Mouse (Mus musculus): ENCODE results near the gene 5330417C22Rik.
"Not testable (repeated sequence)": the region's sequence is repeated elsewhere in the genome, so short reads cannot be mapped to it uniquely, and the experiment has no call there.

5330417C22Rik gene

DNA sequence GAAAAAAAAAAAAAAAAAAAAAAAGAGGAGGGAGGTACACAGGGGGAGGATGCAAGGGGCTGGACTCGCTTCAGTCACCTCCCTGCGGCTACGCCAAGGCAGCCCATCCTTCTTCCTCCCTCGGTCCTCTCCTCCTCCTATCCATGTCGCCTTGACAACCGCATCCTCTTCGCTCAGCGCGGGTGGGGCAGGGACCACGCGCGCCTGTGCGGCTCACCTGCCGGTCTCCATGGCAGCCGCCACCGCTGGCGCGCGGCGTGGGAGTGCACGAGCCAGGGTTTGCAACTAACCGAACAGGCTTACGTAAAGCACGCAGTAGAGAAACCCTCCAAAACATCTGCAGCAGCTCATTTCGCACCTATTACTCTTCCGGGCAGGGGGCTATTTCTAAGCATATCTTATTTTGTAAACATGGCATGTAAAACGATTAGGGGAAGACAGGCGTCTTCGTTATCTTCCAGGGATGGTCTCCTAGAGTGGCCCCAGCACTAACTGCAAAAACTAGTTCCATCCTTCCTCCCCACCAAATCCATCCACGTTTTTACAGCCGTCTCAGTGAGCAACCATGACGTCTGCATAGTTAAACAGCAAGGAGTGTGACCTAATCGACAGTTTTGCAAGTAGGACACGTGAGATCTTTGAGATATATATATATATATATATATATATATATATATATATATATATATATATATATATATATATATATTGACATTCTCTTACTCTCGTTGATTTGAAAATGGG, at the start of gene 5330417C22Rik:
Gene 5330417C22Rik (minus strand): TSS at position 20 of the 744 bp plus-strand sequence.
- DNase-seq (ENCODE audit: extremely low read depth, low read depth) = no peak

DNA sequence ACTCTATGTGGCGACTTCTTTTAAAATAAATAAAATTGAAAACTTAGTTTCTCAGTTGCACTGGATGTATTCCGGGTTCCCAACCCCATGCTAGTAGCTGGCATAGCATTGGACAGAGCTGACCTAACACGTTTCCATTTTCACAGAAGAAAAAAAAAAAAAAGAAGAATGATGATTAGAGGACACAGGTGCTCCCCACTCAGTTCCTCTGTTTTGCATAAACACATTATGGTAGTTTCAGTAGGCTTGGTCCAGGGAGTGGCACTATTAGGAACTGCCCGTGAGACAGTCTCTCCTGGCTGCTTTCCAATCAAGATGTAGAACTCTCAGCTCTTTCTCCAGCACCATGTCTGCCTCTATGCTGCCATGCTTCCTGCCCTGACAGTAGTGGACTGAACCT, 48.2 kb upstream of the 5330417C22Rik start:
- DNase-seq (ENCODE audit: extremely low read depth, low read depth) = no peak

DNA sequence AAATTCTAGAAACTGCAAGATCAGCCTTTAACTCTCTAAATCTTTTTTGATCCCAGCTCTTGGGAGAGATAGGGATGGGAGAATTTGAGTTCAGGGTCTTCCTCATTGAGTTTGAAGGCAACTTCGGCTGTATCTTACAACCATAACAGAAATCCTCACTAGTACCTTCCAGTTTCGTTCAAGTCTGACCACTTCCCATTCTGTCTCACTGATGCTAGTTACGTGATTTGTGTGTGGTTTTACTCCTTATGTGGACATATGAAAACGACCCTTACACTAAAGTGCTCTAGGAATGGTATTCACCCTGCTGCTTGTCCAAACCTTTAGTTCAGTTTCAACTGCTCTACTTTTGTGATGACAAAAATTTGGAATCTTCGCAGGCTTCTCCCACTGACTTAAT, 37.7 kb upstream of the 5330417C22Rik start:
- DNase-seq (ENCODE audit: extremely low read depth, low read depth) = no peak

DNA sequence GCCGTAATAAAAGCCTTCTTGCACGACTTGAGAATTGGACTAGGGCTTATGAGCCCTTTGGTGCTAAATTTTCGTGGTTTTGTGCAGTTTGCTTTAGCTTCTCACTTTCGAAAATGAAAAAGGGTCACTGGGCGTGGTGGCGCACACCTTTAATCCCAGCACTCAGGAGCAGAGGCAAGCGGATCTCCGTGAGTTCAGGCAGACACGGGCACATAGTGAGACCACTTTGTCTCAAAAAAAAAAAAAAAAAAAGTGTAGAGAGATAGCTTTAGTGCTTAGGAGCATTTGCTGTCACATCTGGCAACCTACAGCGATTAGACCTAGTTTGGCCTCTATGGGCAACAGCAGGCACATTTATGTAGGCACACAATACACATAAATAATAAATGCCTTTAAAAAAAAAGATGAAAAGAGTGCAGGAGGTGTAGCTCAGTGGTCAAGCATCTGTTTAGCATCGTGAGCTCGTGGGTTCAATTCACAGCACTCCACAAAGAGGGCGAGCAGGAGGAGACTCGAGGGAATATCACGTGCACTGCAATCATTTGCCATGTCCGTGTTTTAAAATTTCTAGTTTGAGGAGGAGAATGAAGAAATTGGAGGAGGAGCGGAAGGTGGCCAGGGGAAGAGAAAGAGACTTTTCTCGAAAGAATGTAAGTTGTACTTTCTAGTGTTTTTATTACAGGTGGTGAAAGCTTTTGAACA, 36.1 kb upstream of the 5330417C22Rik start:
- no peak for DNase-seq (ENCODE audit: extremely low read depth, low read depth)

DNA sequence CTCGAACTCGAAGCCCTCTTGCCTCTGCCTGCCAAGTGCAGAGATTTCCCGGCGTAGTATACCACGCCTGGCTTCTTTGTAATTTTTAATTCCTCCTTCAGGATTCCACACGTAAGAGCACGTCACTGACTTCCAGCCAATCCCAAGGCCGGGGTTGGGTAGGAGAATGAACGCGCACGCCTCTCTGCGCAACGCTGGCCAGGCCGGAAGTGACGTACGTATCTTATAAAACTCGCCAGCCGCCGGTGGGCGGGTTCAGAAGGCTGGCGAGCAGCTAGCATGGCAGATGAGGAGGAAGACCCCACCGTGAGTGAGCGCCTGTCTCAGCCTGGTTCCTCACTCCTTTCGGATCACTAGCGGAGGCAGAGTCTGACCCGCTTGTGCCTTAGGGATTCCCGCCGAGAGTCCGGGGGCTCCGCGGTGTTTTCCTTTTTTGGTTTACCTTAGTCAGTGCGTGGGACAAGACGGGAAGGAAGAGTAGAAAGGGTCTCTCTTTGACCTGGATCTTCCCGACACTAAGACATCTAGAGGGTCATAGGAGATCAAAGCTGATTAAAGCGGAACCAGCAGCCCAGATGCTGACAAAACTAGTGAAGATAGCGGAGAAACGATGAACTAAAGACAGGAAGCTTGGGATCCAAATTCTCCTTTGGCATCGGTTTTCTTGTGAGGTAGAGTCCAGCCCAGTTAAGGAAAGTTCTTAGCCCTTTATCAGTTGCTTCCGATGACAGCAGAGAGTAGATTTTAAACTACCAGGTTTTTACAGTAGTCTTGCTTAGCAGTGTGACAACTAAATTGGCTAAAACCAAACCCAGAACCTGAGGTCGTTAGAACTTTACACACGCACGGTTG, 35.3 kb upstream of the 5330417C22Rik start, which contains the start of gene Taf13:
Gene Taf13 (plus strand): TSS at position 256 of the 852 bp plus-strand sequence.
- peak; percentile 99 for DNase-seq (ENCODE audit: extremely low read depth, low read depth)

DNA sequence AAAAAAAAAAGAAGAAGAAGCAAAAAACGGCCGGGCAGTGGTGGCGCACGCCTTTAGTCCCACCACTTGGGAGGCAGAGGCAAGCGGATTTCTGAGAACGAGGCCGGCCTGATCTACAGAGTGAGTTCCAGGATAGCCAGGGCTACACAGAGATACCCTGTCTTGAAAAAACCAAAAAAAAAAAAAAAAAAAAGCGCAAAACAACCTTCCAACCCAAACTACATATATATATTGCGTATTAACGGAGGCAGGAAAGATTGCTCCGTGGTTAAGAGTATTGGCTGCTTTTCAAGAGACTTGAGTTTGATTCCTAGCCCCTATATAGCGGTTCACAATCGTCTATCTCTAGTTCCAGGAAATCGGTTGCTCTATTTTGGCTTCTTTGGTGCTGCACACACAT, 34.5 kb upstream of the 5330417C22Rik start:
- DNase-seq (ENCODE audit: extremely low read depth, low read depth) = no peak

DNA sequence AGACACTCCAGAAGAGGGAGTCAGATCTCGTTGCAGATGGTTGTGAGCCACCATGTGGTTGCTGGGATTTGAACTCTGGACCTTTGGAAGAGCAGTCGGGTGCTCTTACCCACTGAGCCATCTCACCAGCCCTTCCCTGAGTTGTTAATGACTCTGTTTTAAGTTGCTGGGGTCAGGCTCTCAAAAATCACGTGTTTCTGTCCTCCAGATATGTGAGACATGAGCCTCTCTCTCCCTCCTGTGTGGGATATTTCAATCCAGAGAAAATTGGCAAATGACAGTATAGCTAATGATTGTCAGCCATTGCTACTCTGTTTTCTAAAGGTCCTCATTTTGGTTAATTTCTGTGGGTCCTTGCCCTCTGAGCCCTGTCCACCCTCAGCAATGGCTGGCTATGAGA, 33.3 kb upstream of the 5330417C22Rik start:
- not testable (repeated sequence) for DNase-seq (ENCODE audit: extremely low read depth, low read depth)

DNA sequence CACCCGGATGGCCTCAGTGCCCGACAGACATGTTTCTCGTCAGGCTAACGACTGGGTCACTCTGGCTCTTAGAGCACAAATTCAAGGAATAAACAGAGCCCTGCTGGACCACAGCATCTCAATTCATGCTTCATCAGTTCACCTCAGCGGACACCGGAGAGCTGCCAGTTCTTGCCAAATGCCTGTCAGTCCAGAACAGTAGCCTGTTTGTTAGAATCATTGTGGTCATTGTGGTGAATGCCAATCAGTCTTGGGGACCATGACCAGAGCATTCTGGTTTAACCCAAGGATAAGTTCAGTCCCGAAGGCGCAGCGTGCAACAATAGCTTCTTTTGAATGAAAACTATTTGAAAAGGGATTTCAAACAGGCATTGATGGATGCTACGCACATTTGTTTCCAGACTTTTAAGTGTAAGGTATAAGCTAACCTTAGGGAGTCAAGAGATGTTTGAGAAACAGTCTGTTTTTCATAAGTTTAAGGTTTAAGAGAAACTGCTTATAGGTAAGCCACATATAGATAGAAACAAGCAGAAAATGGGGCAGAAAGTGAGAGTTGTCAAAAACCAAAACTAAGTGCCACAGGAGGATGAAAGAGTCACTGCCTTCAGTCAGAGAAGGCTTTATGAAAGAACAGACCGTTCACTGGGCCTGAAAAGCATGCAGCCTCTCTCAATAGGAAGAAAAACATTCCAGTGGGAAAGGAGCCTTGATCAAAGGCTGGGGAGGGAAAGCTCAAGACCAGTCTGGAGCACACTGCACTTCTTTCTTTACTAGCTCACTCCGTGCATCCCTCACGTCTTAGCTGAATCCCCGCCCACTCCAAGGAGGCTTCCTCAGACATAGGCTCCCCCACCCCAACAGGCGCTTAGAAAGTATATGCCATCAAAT, 31.9 kb upstream of the 5330417C22Rik start:
- DNase-seq (ENCODE audit: extremely low read depth, low read depth) = no peak

DNA sequence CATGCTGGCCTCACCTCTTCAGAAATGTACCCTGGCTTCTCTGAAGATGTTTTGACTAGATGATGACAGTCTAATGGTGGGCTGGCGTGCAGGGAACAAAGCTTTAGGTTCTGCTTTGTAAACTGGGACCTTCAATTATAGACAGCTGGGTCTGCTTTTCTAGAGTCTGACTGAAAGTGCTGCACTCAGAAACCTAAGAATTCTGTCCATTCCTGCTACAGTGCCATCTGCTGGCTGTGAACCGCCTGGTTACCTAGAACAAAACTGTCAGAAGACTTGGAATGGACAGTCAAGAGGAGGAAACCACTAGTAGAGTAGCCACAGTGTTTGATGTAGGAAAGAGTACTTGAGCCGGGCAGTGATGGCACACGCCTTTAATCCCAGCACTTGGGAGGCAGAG, 27.0 kb upstream of the 5330417C22Rik start:
- DNase-seq (ENCODE audit: extremely low read depth, low read depth) = peak; percentile 89

DNA sequence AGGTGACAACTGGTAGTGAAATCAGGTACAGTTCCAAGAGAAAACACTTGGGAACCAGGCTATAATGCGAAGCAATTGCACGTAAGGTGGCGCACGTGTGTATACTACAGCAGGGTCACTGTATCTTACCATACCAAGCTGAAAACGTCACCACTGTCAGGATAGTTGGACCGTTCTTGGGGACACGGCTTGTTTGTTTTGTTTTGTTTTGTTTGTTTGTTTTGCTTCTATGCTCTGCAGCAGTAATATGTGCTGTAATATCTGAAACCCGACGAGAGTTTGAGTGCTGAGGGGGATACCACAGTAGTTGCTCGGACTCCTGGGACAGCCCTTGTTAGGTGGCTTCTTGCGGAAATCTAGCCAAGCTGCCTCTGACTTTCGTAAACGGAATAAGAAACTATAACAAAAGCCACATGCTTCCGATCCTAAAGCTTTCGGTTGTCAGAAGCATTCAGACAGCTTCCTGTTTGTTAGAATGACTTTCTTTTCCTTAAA, 26.5 kb upstream of the 5330417C22Rik start:
- DNase-seq (ENCODE audit: extremely low read depth, low read depth) = peak; percentile 54

DNA sequence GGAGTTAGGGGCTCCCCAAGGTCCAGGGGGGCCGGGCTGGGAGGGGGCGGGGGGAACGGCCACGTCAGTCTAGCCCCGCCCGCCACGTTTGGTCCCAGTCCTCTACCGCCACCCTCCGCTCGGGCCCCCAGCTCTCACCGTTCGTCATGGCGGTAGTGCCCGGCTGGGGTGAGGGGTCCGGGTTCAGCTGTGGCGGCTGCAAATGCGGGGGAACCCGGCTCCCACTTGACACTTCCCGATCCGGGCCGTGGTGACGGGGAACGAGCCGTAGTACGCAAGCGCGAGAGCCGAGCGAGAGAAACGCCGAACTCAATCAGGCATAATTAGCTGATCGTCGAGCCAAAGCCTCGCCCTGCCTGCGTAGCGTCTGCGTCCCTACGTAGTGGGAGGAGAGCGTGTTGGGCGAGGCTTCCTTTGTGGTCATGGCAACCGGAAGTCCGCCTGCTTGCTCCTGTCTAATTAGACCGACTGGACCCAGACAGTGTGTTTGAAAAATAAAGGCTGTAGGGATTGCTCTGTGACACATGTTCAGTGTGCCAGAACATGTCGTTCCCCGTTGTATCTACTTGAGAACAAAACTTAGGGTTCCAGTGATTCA, 25.9 kb upstream of the 5330417C22Rik start, which contains the start of gene Tmem167b:
Gene Tmem167b (minus strand): TSS at position 334 of the 598 bp plus-strand sequence.
- DNase-seq (ENCODE audit: extremely low read depth, low read depth) = peak; percentile 100

DNA sequence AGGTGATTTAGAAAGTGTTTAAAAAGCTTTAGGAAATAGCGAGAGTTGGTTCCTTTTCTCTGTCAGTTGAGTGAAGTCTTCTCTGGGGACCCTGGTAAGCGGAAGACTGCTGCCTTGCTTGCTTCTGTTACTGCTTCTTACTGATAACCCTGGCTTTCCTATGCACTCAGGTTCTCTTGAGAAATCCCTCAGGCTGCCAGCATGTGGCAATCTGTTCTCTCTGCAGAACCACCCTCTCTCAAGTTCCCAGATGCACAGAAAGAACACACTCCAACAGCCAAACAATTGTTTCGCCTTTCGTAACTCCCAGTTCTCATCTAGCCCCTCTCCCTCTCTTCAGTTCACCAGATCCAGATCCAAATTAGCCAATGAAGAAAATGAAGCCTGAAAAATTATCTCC, 21.6 kb upstream of the 5330417C22Rik start:
- DNase-seq (ENCODE audit: extremely low read depth, low read depth) = no peak

DNA sequence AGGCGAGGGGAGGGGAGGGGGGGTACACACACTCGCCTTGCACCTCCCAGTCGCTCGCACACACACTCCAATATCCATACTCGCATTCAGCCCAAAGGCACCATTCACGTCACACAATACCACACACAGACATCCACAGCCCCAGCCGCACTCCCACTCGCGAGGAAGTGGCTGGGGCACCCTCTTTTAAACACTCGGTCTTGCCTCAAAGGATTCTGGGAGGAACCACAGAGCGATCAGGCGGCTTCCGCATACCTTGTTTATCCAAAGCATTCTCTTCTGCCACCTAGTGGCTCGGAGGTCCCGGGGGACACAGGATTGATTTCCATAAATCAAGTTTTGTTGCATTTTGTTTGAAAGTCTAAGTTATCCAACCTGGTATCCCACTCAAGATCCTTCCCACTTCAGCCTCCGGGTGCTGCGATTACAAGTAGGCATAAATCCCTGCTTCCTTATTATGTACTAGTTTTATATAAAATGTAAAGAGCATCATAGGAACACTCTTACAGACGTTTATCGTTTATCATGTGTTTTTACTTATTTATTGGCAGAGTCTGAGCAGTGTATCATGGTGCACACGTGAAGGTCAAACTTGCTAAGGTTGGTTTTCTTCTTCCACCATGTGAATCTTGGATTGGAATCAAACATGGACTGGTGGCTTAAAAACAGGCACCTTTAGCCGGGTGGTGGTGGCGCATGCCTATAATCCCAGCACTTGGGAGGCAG, 18.4 kb upstream of the 5330417C22Rik start:
- peak; percentile 97 for DNase-seq (ENCODE audit: extremely low read depth, low read depth)

DNA sequence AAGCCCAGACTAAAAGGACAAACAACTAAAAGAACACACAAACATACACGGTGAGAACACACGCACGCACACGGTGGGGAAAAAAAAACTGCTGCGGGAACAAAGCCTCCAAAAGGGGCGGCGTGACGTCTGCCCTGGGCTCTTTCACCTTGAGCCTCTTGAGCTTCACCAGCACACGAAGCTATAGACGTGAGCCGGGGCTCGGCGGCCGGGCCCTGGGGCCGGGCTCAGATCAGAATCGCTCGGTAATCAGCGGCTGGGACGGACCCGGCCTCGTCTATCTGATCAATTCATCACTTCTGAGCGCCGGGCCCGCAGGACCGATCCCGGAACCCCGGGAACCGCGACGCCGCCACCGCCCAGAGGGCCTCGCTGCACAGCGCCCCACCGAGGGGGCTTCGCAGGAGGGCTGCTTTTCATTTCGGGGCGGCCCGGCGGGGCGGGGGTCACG, 17.8 kb upstream of the 5330417C22Rik start:
- DNase-seq (ENCODE audit: extremely low read depth, low read depth) = no peak

DNA sequence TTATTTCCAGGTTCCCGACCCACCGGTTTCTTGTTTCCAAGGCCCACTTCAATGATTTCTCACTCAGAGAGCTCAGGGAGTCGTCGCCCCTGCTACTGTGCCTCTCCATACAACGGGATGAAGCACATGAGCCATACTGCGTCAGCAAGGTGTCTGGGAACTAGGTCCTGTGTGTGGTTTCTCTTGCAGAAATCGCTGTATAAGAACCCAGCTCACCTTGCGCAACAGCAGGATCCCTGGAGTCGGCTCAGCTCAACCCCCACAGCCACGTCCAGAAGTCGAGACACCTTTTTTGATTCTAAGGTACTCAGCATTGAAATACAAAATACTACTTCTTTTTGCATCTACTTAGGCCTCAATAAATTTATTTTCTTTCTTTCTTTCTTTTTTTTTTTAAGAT, 6.0 kb upstream of the 5330417C22Rik start:
- DNase-seq (ENCODE audit: extremely low read depth, low read depth) = no peak

DNA sequence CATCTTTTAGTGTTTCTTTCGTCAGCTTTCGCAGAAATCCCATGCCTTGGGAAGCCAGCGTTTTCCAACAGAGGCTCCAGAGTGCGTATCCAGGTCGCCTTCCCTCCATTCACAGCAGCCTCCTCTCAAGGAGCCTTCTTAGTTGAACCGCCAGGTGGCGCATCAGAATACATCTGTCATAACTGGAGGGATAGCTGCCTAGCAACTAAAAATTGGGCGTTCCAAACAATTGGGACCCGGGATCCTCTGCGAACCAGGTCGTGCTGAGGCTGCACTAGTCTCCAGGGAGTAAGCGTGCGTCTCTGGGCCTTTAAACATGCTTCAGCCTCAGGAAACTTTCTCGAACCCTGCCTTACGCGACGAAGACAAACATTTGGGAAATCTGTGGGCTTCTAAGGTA, 967 bp upstream of the 5330417C22Rik start:
- peak; percentile 86 for DNase-seq (ENCODE audit: extremely low read depth, low read depth)

DNA sequence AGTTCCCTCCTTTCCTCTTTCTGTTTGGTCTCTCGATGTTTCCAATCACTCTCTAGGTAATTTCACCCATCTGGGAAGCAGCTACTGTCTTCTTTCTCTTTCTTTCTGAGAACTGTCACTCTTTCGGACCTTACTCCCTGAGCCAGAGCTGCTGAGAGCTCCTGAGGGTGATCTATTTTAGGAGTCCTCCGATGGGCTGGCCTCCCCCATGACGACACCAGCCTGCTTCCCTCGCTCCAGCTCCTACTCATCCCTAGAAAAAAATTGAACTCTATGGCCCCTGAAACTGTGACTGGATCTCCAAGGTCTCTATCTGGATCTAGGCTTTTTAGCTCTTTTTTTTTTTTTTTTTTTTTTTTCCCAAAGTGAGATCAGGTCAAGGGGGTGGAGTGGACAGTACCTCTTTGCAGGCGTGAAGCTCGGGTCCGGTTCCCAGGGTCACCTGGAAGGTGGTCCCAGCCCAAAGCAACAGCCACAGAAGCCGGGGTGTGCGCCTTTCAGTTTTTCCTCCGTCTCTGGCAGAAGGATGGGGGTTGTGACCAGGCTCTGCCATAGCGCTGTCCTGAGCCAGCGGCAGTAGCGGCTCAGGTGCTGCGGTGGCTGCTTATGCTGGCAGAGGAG, 330 bp downstream of the 5330417C22Rik start:
- no peak for DNase-seq (ENCODE audit: extremely low read depth, low read depth)

DNA sequence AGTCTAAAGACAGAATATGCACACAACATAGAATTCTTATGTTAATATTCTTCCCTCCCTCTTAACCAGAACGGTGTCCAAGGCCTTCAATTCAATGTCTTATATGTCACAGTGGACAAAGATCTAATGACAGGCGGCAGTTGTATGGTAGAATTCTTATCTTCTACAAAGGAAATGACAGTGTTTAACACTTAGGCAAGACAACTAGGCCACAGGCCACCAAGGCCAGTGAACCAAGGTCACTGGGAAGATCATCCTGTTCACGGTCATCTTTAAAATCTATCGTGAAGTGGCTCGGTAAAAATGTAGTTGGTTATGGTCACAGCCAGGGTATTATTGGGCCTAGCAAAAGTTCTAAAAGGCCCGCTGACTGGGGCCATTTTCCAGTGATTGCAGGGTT, 2.4 kb downstream of the 5330417C22Rik start, which contains the start of gene 1700013F07Rik:
Gene 1700013F07Rik (plus strand): TSS at position 200 of the 400 bp plus-strand sequence.
- DNase-seq (ENCODE audit: extremely low read depth, low read depth) = no peak
